Mouse (Mus musculus): ENCODE measurements at regions not wholly inside any gene's neighbourhood (a gene's known extent, or its start where the extent isn't known, plus 50 kb on each side); places are given as distances from the start of the nearest gene placed in this dataset.
A peak's percentile ranks its signal among the peaks of the same experiment; 100 is the strongest.

GRCm38 (mm10) chr3:34466312-34466711, 183.9 kb upstream of the Sox2 start:
- ATAC-seq (ENCODE audit: low FRiP score) = no peak
- H3K9ac ChIP-seq (replicated peaks; ENCODE audit: low read length, poor library complexity, severe bottlenecking) = no peak overlapping the region
- H3K4me2 ChIP-seq (ENCODE audit: low read depth, low read length, poor library complexity, severe bottlenecking) = no peak overlapping the region
- no peaks in the 10 kb centered on the region for H3K9me3 ChIP-seq (ENCODE audit: low read length)
- WGBS = 82% methylated on average over 4 of the region's 4 CpGs
- no peaks in the 10 kb centered on the region for H3K36me3 ChIP-seq (ENCODE audit: insufficient read depth, low read length)
- no peak overlapping the region for H3K4me3 ChIP-seq (ENCODE audit: low read depth, low read length)
- TF ChIP-seq CTCF (IDR thresholded peaks at IDR 0.05) = no peak
- H3K4me1 ChIP-seq (ENCODE audit: insufficient read depth, low read length) = no peaks in the 10 kb centered on the region; the same call in 1 of the 2 replicates
- H3K27ac ChIP-seq (ENCODE audit: low read depth, low read length) = no peak overlapping the region
- DNase-seq (ENCODE audit: low spot score) = no peak
- H3K27me3 ChIP-seq (ENCODE audit: insufficient read depth, low read length) = no peaks in the 10 kb centered on the region

GRCm38 (mm10) chr3:34465040-34465831, 185.0 kb upstream of the Sox2 start:
- no peaks in the 10 kb centered on the region for H3K27me3 ChIP-seq (ENCODE audit: insufficient read depth, low read length)
- 39% methylated on average over 17 of the region's 17 CpGs for WGBS
- DNase-seq (ENCODE audit: low spot score) (peak; percentile 45), ATAC-seq (ENCODE audit: low FRiP score) (0 out of 2 replicates have a peak, but pooled peaks have one; percentile 38)
- H3K27ac ChIP-seq (ENCODE audit: low read depth, low read length) = no peak overlapping the region
- H3K4me1 ChIP-seq (ENCODE audit: insufficient read depth, low read length) = no peaks in the 10 kb centered on the region; the same call in 1 of the 2 replicates
- no peaks in the 10 kb centered on the region for H3K9me3 ChIP-seq (ENCODE audit: low read length)
- no peaks in the 10 kb centered on the region for H3K36me3 ChIP-seq (ENCODE audit: insufficient read depth, low read length)
- H3K9ac ChIP-seq (replicated peaks; ENCODE audit: low read length, poor library complexity, severe bottlenecking) = no peak overlapping the region
- H3K4me3 ChIP-seq (ENCODE audit: low read depth, low read length) = no peak overlapping the region
- no peak for TF ChIP-seq CTCF (IDR thresholded peaks at IDR 0.05)
- no peak overlapping the region for H3K4me2 ChIP-seq (ENCODE audit: low read depth, low read length, poor library complexity, severe bottlenecking)

- WGBS = 77% methylated on average over 6 of the region's 6 CpGs
These were observed 191.4 kb upstream of the Sox2 start for GRCm38 (mm10) chr3:34458766-34459165.

GRCm38 (mm10) chr3:34457821-34458220, 192.4 kb upstream of the Sox2 start:
- Histone ChIP-seq H3K27ac (ENCODE audit: low read depth, low read length) (no peak overlapping the region), H3K36me3 (ENCODE audit: insufficient read depth, low read length) (no peaks in the 10 kb centered on the region), H3K4me2 (ENCODE audit: low read depth, low read length, poor library complexity, severe bottlenecking) (no peak overlapping the region), H3K27me3 (ENCODE audit: insufficient read depth, low read length) (no peaks in the 10 kb centered on the region), H3K4me1 (ENCODE audit: insufficient read depth, low read length) (0 out of 2 replicates have a peak, but pooled peaks cover 5% of the 10 kb centered on the region), H3K4me3 (ENCODE audit: low read depth, low read length) (no peak overlapping the region), H3K9me3 (ENCODE audit: low read length) (no peaks in the 10 kb centered on the region), H3K9ac (replicated peaks; ENCODE audit: low read length, poor library complexity, severe bottlenecking) (no peak overlapping the region)
- no peak for TF ChIP-seq CTCF (IDR thresholded peaks at IDR 0.05)
- ATAC-seq (ENCODE audit: low FRiP score) (no peak), DNase-seq (ENCODE audit: low spot score) (no peak)
- 91% methylated on average over 1 of the region's 1 CpGs for WGBS

More at GRCm38 (mm10) chr3:34458766-34459165, 191.4 kb upstream of the Sox2 start:
- no peak overlapping the region for H3K9ac ChIP-seq (replicated peaks; ENCODE audit: low read length, poor library complexity, severe bottlenecking)
- H3K27ac ChIP-seq (ENCODE audit: low read depth, low read length) = no peak overlapping the region
- no peaks in the 10 kb centered on the region for H3K36me3 ChIP-seq (ENCODE audit: insufficient read depth, low read length)
- no peak for ATAC-seq (ENCODE audit: low FRiP score)
- H3K4me3 ChIP-seq (ENCODE audit: low read depth, low read length) = no peak overlapping the region
- no peak for TF ChIP-seq CTCF (IDR thresholded peaks at IDR 0.05)
- H3K9me3 ChIP-seq (ENCODE audit: low read length) = no peaks in the 10 kb centered on the region
- H3K4me1 ChIP-seq (ENCODE audit: insufficient read depth, low read length) = 0 out of 2 replicates have a peak, but pooled peaks cover 5% of the 10 kb centered on the region
- no peak overlapping the region for H3K4me2 ChIP-seq (ENCODE audit: low read depth, low read length, poor library complexity, severe bottlenecking)
- DNase-seq (ENCODE audit: low spot score) = no peak
- no peaks in the 10 kb centered on the region for H3K27me3 ChIP-seq (ENCODE audit: insufficient read depth, low read length)

- DNase-seq (ENCODE audit: low spot score) (peak; percentile 77), ATAC-seq (ENCODE audit: low FRiP score) (peak; percentile 61; the same call in 1 of the 2 replicates)
- Histone ChIP-seq H3K9me3 (ENCODE audit: low read length) (no peaks in the 10 kb centered on the region), H3K9ac (replicated peaks; ENCODE audit: low read length, poor library complexity, severe bottlenecking) (peak overlapping the region; percentile 42; the same call in 1 of the 2 replicates), H3K27ac (ENCODE audit: low read depth, low read length) (no peak overlapping the region), H3K4me3 (ENCODE audit: low read depth, low read length) (no peak overlapping the region), H3K4me1 (ENCODE audit: insufficient read depth, low read length) (0 out of 2 replicates have a peak, but pooled peaks cover 5% of the 10 kb centered on the region), H3K36me3 (ENCODE audit: insufficient read depth, low read length) (no peaks in the 10 kb centered on the region), H3K4me2 (ENCODE audit: low read depth, low read length, poor library complexity, severe bottlenecking) (no peak overlapping the region), H3K27me3 (ENCODE audit: insufficient read depth, low read length) (no peaks in the 10 kb centered on the region)
- 46% methylated on average over 23 of the region's 23 CpGs for WGBS
- no peak for TF ChIP-seq CTCF (IDR thresholded peaks at IDR 0.05)
These were observed 193.4 kb upstream of the Sox2 start for GRCm38 (mm10) chr3:34456488-34457433.
